In genomic region chr16:87043689-87044088, GRCm38 (mm10) we compare ENCODE assay signal across 27 mouse cellular contexts.
A peak's percentile ranks its signal among the peaks of the same experiment; 100 is the strongest.
DNase-seq lines count a peak whose midpoint lies in the region; ATAC-seq and TF ChIP-seq lines count a peak whose summit lies in the region.
"Had no signal": no experiment of that assay in that cellular context is flagged by ENCODE, and none has a peak within 500 bp of the region (broad histone marks: within the 10 kb centered on the region; RNA-seq: fewer than 3 reads in every experiment).

No protein-coding gene starts in this region.

- no peak overlapping the region for H3K9ac ChIP-seq in lung, postnatal 0 days (replicated peaks; ENCODE audit: low read depth)
- H3K9ac ChIP-seq in intestine, embryonic 14.5 days (ENCODE audit: low read length) = no peak overlapping the region
- no peak overlapping the region for H3K9ac ChIP-seq in stomach, postnatal 0 days (ENCODE audit: low read length)
- no peak overlapping the region for H3K9ac ChIP-seq in midbrain, embryonic 16.5 days (ENCODE audit: low read depth, low read length)
- H3K9ac ChIP-seq: embryonic facial prominence, embryonic 15.5 days; forebrain, embryonic 15.5 days; hindbrain, embryonic 13.5 days; limb, embryonic 13.5 days; liver, embryonic 12.5 days; neural tube, embryonic 13.5 days had no signal

- no peak for TF ChIP-seq CTCF in lung, postnatal 0 days (IDR thresholded peaks at IDR 0.05)
- no peak for TF ChIP-seq CTCF in stomach, postnatal 0 days (IDR thresholded peaks at IDR 0.05; ENCODE audit: low read depth)

- H3K4me2 ChIP-seq in lung, postnatal 0 days (replicated peaks; ENCODE audit: low read depth, low read length) = no peak overlapping the region
- no peak overlapping the region for H3K4me2 ChIP-seq in intestine, embryonic 14.5 days (ENCODE audit: low read length)
- no peak overlapping the region for H3K4me2 ChIP-seq in stomach, postnatal 0 days (replicated peaks; ENCODE audit: low read depth)
- no peak overlapping the region for H3K4me2 ChIP-seq in midbrain, embryonic 16.5 days (ENCODE audit: low read length)
- H3K4me2 ChIP-seq: embryonic facial prominence, embryonic 15.5 days; forebrain, embryonic 15.5 days; heart, embryonic 11.5 days; hindbrain, embryonic 13.5 days; limb, embryonic 13.5 days; liver, embryonic 12.5 days; neural tube, embryonic 13.5 days had no signal

- no peaks in the 10 kb centered on the region for H3K27me3 ChIP-seq in lung, postnatal 0 days (replicated peaks; ENCODE audit: insufficient read depth, low read length)
- no peaks in the 10 kb centered on the region for H3K27me3 ChIP-seq in intestine, embryonic 14.5 days (replicated peaks; ENCODE audit: control insufficient read depth, insufficient read depth, low read length)
- H3K27me3 ChIP-seq in stomach, postnatal 0 days (ENCODE audit: control insufficient read depth, insufficient read depth, low read length) = no peaks in the 10 kb centered on the region
- H3K27me3 ChIP-seq in midbrain, embryonic 16.5 days (ENCODE audit: control insufficient read depth, insufficient read depth, low read depth, low read length) = no peaks in the 10 kb centered on the region
- H3K27me3 ChIP-seq: embryonic facial prominence, embryonic 15.5 days; forebrain, embryonic 15.5 days; hindbrain, embryonic 13.5 days; limb, embryonic 13.5 days; liver, embryonic 12.5 days; neural tube, embryonic 13.5 days had no signal

- peak; percentile 26; the same call in 1 of the 2 replicates for ATAC-seq in lung, postnatal 0 days
- ATAC-seq in intestine, embryonic 14.5 days (replicated peaks; ENCODE audit: low FRiP score, low TSS enrichment, low read depth) = 0 out of 2 replicates have a peak, but pooled peaks have one; percentile 15
- ATAC-seq in stomach, postnatal 0 days (ENCODE audit: low FRiP score, low TSS enrichment) = peak; percentile 72
- no peak for ATAC-seq in midbrain, embryonic 16.5 days
- ATAC-seq: forebrain, embryonic 15.5 days; liver, embryonic 12.5 days had no signal

- H3K36me3 ChIP-seq in lung, postnatal 0 days (ENCODE audit: insufficient read depth, low read length) = no peaks in the 10 kb centered on the region
- H3K36me3 ChIP-seq in intestine, embryonic 14.5 days (ENCODE audit: control insufficient read depth, insufficient read depth, low read length) = no peaks in the 10 kb centered on the region
- no peaks in the 10 kb centered on the region for H3K36me3 ChIP-seq in stomach, postnatal 0 days (ENCODE audit: control insufficient read depth, insufficient read depth, low read length)
- H3K36me3 ChIP-seq in midbrain, embryonic 16.5 days (ENCODE audit: control insufficient read depth, insufficient read depth, low read length) = no peaks in the 10 kb centered on the region
- H3K36me3 ChIP-seq: embryonic facial prominence, embryonic 10.5 days; embryonic facial prominence, embryonic 15.5 days; forebrain, embryonic 15.5 days; hindbrain, embryonic 13.5 days; limb, embryonic 13.5 days; liver, embryonic 12.5 days; neural tube, embryonic 13.5 days had no signal

- no peaks in the 10 kb centered on the region for H3K4me1 ChIP-seq in lung, postnatal 0 days (ENCODE audit: insufficient read depth, low read depth, low read length)
- H3K4me1 ChIP-seq in intestine, embryonic 14.5 days (replicated peaks; ENCODE audit: control insufficient read depth, insufficient read depth, low read length) = no peaks in the 10 kb centered on the region; the same call in 1 of the 2 replicates
- no peaks in the 10 kb centered on the region for H3K4me1 ChIP-seq in stomach, postnatal 0 days (replicated peaks; ENCODE audit: control insufficient read depth, insufficient read depth)
- no peaks in the 10 kb centered on the region for H3K4me1 ChIP-seq in midbrain, embryonic 16.5 days (ENCODE audit: control insufficient read depth, insufficient read depth, low read length)
- H3K4me1 ChIP-seq: embryonic facial prominence, embryonic 10.5 days; embryonic facial prominence, embryonic 15.5 days; forebrain, embryonic 15.5 days; hindbrain, embryonic 13.5 days; limb, embryonic 13.5 days; liver, embryonic 12.5 days; neural tube, embryonic 13.5 days had no signal

- H3K27ac ChIP-seq in lung, postnatal 0 days (ENCODE audit: low read length) = no peak overlapping the region
- H3K27ac ChIP-seq in intestine, embryonic 14.5 days (ENCODE audit: low read depth) = no peak overlapping the region
- H3K27ac ChIP-seq in stomach, postnatal 0 days (replicated peaks) = no peak overlapping the region
- no peak overlapping the region for H3K27ac ChIP-seq in midbrain, embryonic 16.5 days (ENCODE audit: low read length)
- H3K27ac ChIP-seq: embryonic facial prominence, embryonic 10.5 days; embryonic facial prominence, embryonic 15.5 days; forebrain, embryonic 15.5 days; hindbrain, embryonic 13.5 days; limb, embryonic 13.5 days; liver, embryonic 12.5 days; neural tube, embryonic 13.5 days had no signal

- H3K4me3 ChIP-seq in lung, postnatal 0 days (ENCODE audit: low read depth, low read length) = no peak overlapping the region
- H3K4me3 ChIP-seq in intestine, embryonic 14.5 days (ENCODE audit: low read depth, low read length) = no peak overlapping the region
- H3K4me3 ChIP-seq in stomach, postnatal 0 days (ENCODE audit: low read depth, low read length) = no peak overlapping the region
- H3K4me3 ChIP-seq in midbrain, embryonic 16.5 days (ENCODE audit: low read depth, low read length) = no peak overlapping the region
- H3K4me3 ChIP-seq: embryonic facial prominence, embryonic 10.5 days; embryonic facial prominence, embryonic 15.5 days; forebrain, embryonic 15.5 days; hindbrain, embryonic 13.5 days; limb, embryonic 13.5 days; liver, embryonic 12.5 days; neural tube, embryonic 13.5 days had no signal

- TF ChIP-seq EP300 in lung, postnatal 0 days (IDR thresholded peaks at IDR 0.05) = peak; percentile 72
- TF ChIP-seq EP300 in stomach, postnatal 0 days (optimal IDR thresholded peaks at IDR 0.05) = no peak

- DNase-seq in lung, postnatal 0 days (ENCODE audit: low spot score) = peak; percentile 56
- DNase-seq in lung, adult 18-20 months = no peak
- DNase-seq in NIH3T3 (ENCODE audit: low read depth) = peak; percentile 66
- DNase-seq in intestine, embryonic 14.5 days (ENCODE audit: low spot score) = no peak
- no peak for DNase-seq in stomach, postnatal 0 days (ENCODE audit: low spot score)
- DNase-seq in adrenal gland, postnatal 36 days = no peak
- no peak for DNase-seq in adrenal gland, adult 8-10 months
- DNase-seq: adrenal gland, postnatal 14 days; cerebellum, adult 11-12 months; cerebellum, postnatal 10 days; gastrocnemius, postnatal 25 days; heart, adult 18-20 months; heart, postnatal 4 days; kidney, adult 8-10 months; kidney, postnatal 14 days; lung, adult 2 months; lung, postnatal 14 days; midbrain, embryonic 14.5 days had no signal

- H3K9me3 ChIP-seq in lung, postnatal 0 days (ENCODE audit: low read length) = no peaks in the 10 kb centered on the region
- H3K9me3 ChIP-seq in intestine, embryonic 14.5 days (ENCODE audit: control insufficient read depth, low read length) = no peaks in the 10 kb centered on the region
- H3K9me3 ChIP-seq in stomach, postnatal 0 days (ENCODE audit: control insufficient read depth, low read length) = no peaks in the 10 kb centered on the region
- no peaks in the 10 kb centered on the region for H3K9me3 ChIP-seq in midbrain, embryonic 16.5 days (replicated peaks; ENCODE audit: control insufficient read depth, low read length, poor library complexity, severe bottlenecking)
- H3K9me3 ChIP-seq: embryonic facial prominence, embryonic 10.5 days; embryonic facial prominence, embryonic 15.5 days; forebrain, embryonic 15.5 days; hindbrain, embryonic 13.5 days; limb, embryonic 13.5 days; liver, embryonic 12.5 days; neural tube, embryonic 13.5 days had no signal

Comparison
In these comparisons a context has a peak if more than half of its experiments do, and no peak if none do; other contexts are left out.
1. DNase-seq: peak in lung, postnatal 0 days (single experiment) and NIH3T3 (single experiment); none in lung, adult 18-20 months (0 of 2), intestine, embryonic 14.5 days (single experiment), stomach, postnatal 0 days (single experiment), adrenal gland, postnatal 36 days (0 of 2) and adrenal gland, adult 8-10 months (single experiment).